Mouse (Mus musculus) embryo, embryonic 10 days (tissue): Measurements from ENCODE around the gene Cftr.

ENCODE experiments used
- DNase-seq: peaks from one replicate; pipeline ENCODE4 v3.0.0-alpha.2; 2015; ENCODE audit warnings: low spot score

Gene Cftr

GRCm38 (mm10) chr6:18314365-18314943 lies 144.0 kb downstream of the Cftr start:
- no peak for DNase-seq

- no peak for DNase-seq
These were observed 152.5 kb downstream of the Cftr start for GRCm38 (mm10) chr6:18322950-18323349.

- DNase-seq, result no peak
These were observed 164.9 kb downstream of the Cftr start for GRCm38 (mm10) chr6:18335393-18335792.

- DNase-seq, result no peak
These were observed 167.8 kb downstream of the Cftr start for GRCm38 (mm10) chr6:18338307-18338706.

- no peak for DNase-seq
These were observed 173.8 kb downstream of the Cftr start for GRCm38 (mm10) chr6:18344272-18344671.

GRCm38 (mm10) chr6:18349153-18349858 lies 178.8 kb downstream of the Cftr start:
- DNase-seq, result peak; percentile 53

GRCm38 (mm10) chr6:18360154-18360553 lies 189.7 kb downstream of the Cftr start:
- no peak for DNase-seq

- DNase-seq, result no peak
These were observed 190.5 kb downstream of the Cftr start for GRCm38 (mm10) chr6:18360955-18361354.

GRCm38 (mm10) chr6:18362232-18362631 lies 191.7 kb downstream of the Cftr start:
- no peak for DNase-seq

- no peak for DNase-seq
These were observed 198.6 kb downstream of the Cftr start for GRCm38 (mm10) chr6:18369054-18369453.

- DNase-seq, result no peak
These were observed 199.2 kb downstream of the Cftr start for GRCm38 (mm10) chr6:18369723-18370122.
